ENCODE assay signal across 8 mouse cellular contexts in genomic region chrX:71816931-71817361, GRCm38 (mm10). TPM values are rescaled to one million over a fixed set of nuclear protein-coding genes. Genes with fewer than 3 reads are reported as not detected.
A peak's percentile ranks its signal among the peaks of the same experiment; 100 is the strongest.
DNase-seq lines count a peak whose midpoint lies in the region; ATAC-seq and TF ChIP-seq lines count a peak whose summit lies in the region.

No protein-coding gene starts in this region.

- H3K9ac ChIP-seq in embryonic facial prominence, embryonic 13.5 days: peak overlapping the region; percentile 81
- peak overlapping the region; percentile 72 for H3K9ac ChIP-seq in limb, embryonic 12.5 days (replicated peaks)
- H3K9ac ChIP-seq in neural tube, embryonic 15.5 days (replicated peaks): peak overlapping the region; percentile 61

- TF ChIP-seq CTCF in C2C12 (IDR thresholded peaks at IDR 0.05; ENCODE audit: control insufficient read depth, insufficient read depth, insufficient read length): no peak

- no peaks in the 10 kb centered on the region for H3K36me3 ChIP-seq in heart, embryonic 10.5 days
- no peaks in the 10 kb centered on the region for H3K36me3 ChIP-seq in C2C12 (ENCODE audit: control insufficient read depth, insufficient read depth)
- H3K36me3 ChIP-seq in embryonic facial prominence, embryonic 13.5 days: no peaks in the 10 kb centered on the region
- no peaks in the 10 kb centered on the region for H3K36me3 ChIP-seq in limb, embryonic 12.5 days
- no peaks in the 10 kb centered on the region for H3K36me3 ChIP-seq in neural tube, embryonic 15.5 days

- no peaks in the 10 kb centered on the region for H3K27me3 ChIP-seq in heart, embryonic 10.5 days (ENCODE audit: insufficient read depth, poor library complexity, severe bottlenecking)
- H3K27me3 ChIP-seq in C2C12 (ENCODE audit: control insufficient read depth, insufficient read depth, insufficient read length): no peaks in the 10 kb centered on the region
- H3K27me3 ChIP-seq in embryonic facial prominence, embryonic 13.5 days: peaks cover 2% of the 10 kb centered on the region; the same call in 1 of the 2 replicates
- peaks cover 9% of the 10 kb centered on the region for H3K27me3 ChIP-seq in limb, embryonic 12.5 days
- H3K27me3 ChIP-seq in neural tube, embryonic 15.5 days (replicated peaks): no peaks in the 10 kb centered on the region

- DNase-seq in heart, embryonic 10.5 days (ENCODE audit: low spot score): no peak
- no peak for DNase-seq in heart, postnatal 4 days
- DNase-seq in ovary, postnatal 36 days (ENCODE audit: low spot score): no peak
- no peak for DNase-seq in kidney, postnatal 14 days

- ATAC-seq in embryonic facial prominence, embryonic 13.5 days (ENCODE audit: insufficient number of reproducible peaks, insufficient read depth, low FRiP score, low TSS enrichment, low read depth): no peak
- ATAC-seq in limb, embryonic 12.5 days (ENCODE audit: insufficient number of reproducible peaks, insufficient read depth, low FRiP score, low TSS enrichment, low read depth): no peak; the same call in 1 of the 2 replicates
- ATAC-seq in neural tube, embryonic 15.5 days (ENCODE audit: low FRiP score): peak; percentile 76

- H3K4me1 ChIP-seq in heart, embryonic 10.5 days: no peaks in the 10 kb centered on the region
- H3K4me1 ChIP-seq in embryonic facial prominence, embryonic 13.5 days: no peaks in the 10 kb centered on the region
- H3K4me1 ChIP-seq in limb, embryonic 12.5 days (replicated peaks): no peaks in the 10 kb centered on the region
- H3K4me1 ChIP-seq in neural tube, embryonic 15.5 days: peaks cover 7% of the 10 kb centered on the region

- H3K9me3 ChIP-seq in heart, embryonic 10.5 days: no peaks in the 10 kb centered on the region
- no peaks in the 10 kb centered on the region for H3K9me3 ChIP-seq in embryonic facial prominence, embryonic 13.5 days
- no peaks in the 10 kb centered on the region for H3K9me3 ChIP-seq in limb, embryonic 12.5 days
- H3K9me3 ChIP-seq in neural tube, embryonic 15.5 days (replicated peaks): no peaks in the 10 kb centered on the region

- H3K4me2 ChIP-seq in embryonic facial prominence, embryonic 13.5 days: peak overlapping the region; percentile 57
- H3K4me2 ChIP-seq in limb, embryonic 12.5 days: peak overlapping the region; percentile 54
- peak overlapping the region; percentile 57 for H3K4me2 ChIP-seq in neural tube, embryonic 15.5 days

- H3K79me2 ChIP-seq in C2C12 (ENCODE audit: control insufficient read depth, insufficient read depth): peaks cover 34% of the 10 kb centered on the region

- peak overlapping the region; percentile 94 for H3ac ChIP-seq in C2C12 (ENCODE audit: control insufficient read depth, insufficient read length, low read depth)

- WGBS in heart, embryonic 10.5 days: 16% methylated on average over 14 of the region's 14 CpGs
- WGBS in embryonic facial prominence, embryonic 13.5 days: 22% methylated on average over 14 of the region's 14 CpGs
- 7% methylated on average over 14 of the region's 14 CpGs for WGBS in limb, embryonic 12.5 days
- 24% methylated on average over 14 of the region's 14 CpGs for WGBS in neural tube, embryonic 15.5 days

- H3K4me3 ChIP-seq in heart, embryonic 10.5 days: peak overlapping the region; percentile 68
- peak overlapping the region; percentile 55 for H3K4me3 ChIP-seq in C2C12 (ENCODE audit: insufficient read depth, poor library complexity, severe bottlenecking)
- peak overlapping the region; percentile 66 for H3K4me3 ChIP-seq in embryonic facial prominence, embryonic 13.5 days
- H3K4me3 ChIP-seq in limb, embryonic 12.5 days (replicated peaks): peak overlapping the region; percentile 63
- peak overlapping the region; percentile 62 for H3K4me3 ChIP-seq in neural tube, embryonic 15.5 days (replicated peaks)

- peaks cover 19% of the 10 kb centered on the region for H3K79me3 ChIP-seq in C2C12 (ENCODE audit: low read depth)

- H3K27ac ChIP-seq in heart, embryonic 10.5 days: peak overlapping the region; percentile 86
- H3K27ac ChIP-seq in embryonic facial prominence, embryonic 13.5 days: peak overlapping the region; percentile 22; the same call in 1 of the 2 replicates
- peak overlapping the region; percentile 83; the same call in 1 of the 2 replicates for H3K27ac ChIP-seq in limb, embryonic 12.5 days
- peak overlapping the region; percentile 89 for H3K27ac ChIP-seq in neural tube, embryonic 15.5 days (replicated peaks)

TF ChIP-seq in C2C12, 6 proteins besides CTCF, POLR2A, EP300 and RAD21:
- TF ChIP-seq FOSL1 (IDR thresholded peaks at IDR 0.05; ENCODE audit: insufficient read depth, low read length, poor library complexity, severe bottlenecking) (no peak), CEBPB (IDR thresholded peaks at IDR 0.05; ENCODE audit: low read depth) (no peak), MYOD1 (IDR thresholded peaks at IDR 0.05; ENCODE audit: control insufficient read depth, insufficient read length, low read depth) (no peak), MAX (IDR thresholded peaks at IDR 0.05) (no peak), USF1 (IDR thresholded peaks at IDR 0.05; ENCODE audit: low read depth) (no peak), MYOG (IDR thresholded peaks at IDR 0.05; ENCODE audit: control insufficient read depth, extremely low read depth, insufficient read length) (no peak)

RNA-seq across cellular contexts. Expression of gene Vma21, which starts 1.2 kb away (rescaled TPM):
- polyA plus RNA-seq in heart, embryonic 10.5 days (2016; fragmentation: Nextera tagmentation; extraction: Ambion mirVana): 40.0 and 46.8 TPM in 2 replicates
- 10 to 100 TPM; 21.5 to 24.7 TPM for total RNA-seq in heart, postnatal 4 days (2021)
- 14.3 TPM for polyA plus RNA-seq in C2C12 (2012; fragmentation: generic; extraction: Trizol)
- 41.4 and 44.7 TPM in 2 replicates for polyA plus RNA-seq in embryonic facial prominence, embryonic 13.5 days (2015; fragmentation: Nextera tagmentation; extraction: Ambion mirVana)
- polyA plus RNA-seq in limb, embryonic 12.5 days (2016; fragmentation: Nextera tagmentation; extraction: Ambion mirVana): 38.6 and 41.1 TPM in 2 replicates
- polyA plus RNA-seq in neural tube, embryonic 15.5 days (2015; fragmentation: Nextera tagmentation; extraction: Ambion mirVana): 52.7 and 52.9 TPM in 2 replicates

Comparison
In these comparisons a context has a peak if more than half of its experiments do, and no peak if none do; other contexts are left out.
1. H3K27ac ChIP-seq: peak in every context shown above with its lines; median percentile 89 in neural tube, embryonic 15.5 days; 86 in heart, embryonic 10.5 days; 83 in limb, embryonic 12.5 days; 22 in embryonic facial prominence, embryonic 13.5 days.